Mouse (Mus musculus) T-cell, adult 2 months (primary cell): ENCODE measurements around the gene Gal3st1.

Experiments
- DNase-seq: peaks from one replicate; pipeline ENCODE4 v3.0.0; 2022; ENCODE audit warnings: low spot score

Gal3st1 gene

GRCm38 (mm10) chr11:4031961-4032360, 48.5 kb downstream of the Gal3st1 start:
- DNase-seq: no peak

GRCm38 (mm10) chr11:4033471-4033870, 50.0 kb downstream of the Gal3st1 start:
- DNase-seq: no peak

GRCm38 (mm10) chr11:4034169-4034568, 50.7 kb downstream of the Gal3st1 start:
- DNase-seq: no peak

- no peak for DNase-seq
Observed at GRCm38 (mm10) chr11:4035116-4035892, 51.9 kb downstream of the Gal3st1 start.

GRCm38 (mm10) chr11:4035916-4036315, 52.5 kb downstream of the Gal3st1 start:
- DNase-seq: no peak

GRCm38 (mm10) chr11:4036365-4037084, 53.1 kb downstream of the Gal3st1 start:
- DNase-seq: no peak

- no peak for DNase-seq
Observed at GRCm38 (mm10) chr11:4039951-4040350, 56.5 kb downstream of the Gal3st1 start.

- no peak for DNase-seq
Observed at GRCm38 (mm10) chr11:4041123-4041625, 57.7 kb downstream of the Gal3st1 start.

GRCm38 (mm10) chr11:4043081-4043480, 59.6 kb downstream of the Gal3st1 start:
- DNase-seq: no peak

GRCm38 (mm10) chr11:4046526-4046925, 63.1 kb downstream of the Gal3st1 start:
- no peak for DNase-seq

GRCm38 (mm10) chr11:4047766-4048165, 64.3 kb downstream of the Gal3st1 start:
- no peak for DNase-seq

GRCm38 (mm10) chr11:4048438-4048837, 65.0 kb downstream of the Gal3st1 start:
- DNase-seq: no peak
